Mouse (Mus musculus) effector memory CD4-positive, alpha-beta T cell, adult 5 months (primary cell): ENCODE results near the gene Gfi1. TPM values are rescaled to one million over a fixed set of nuclear protein-coding genes. Genes with fewer than 3 reads are reported as not detected.

ENCODE experiments used
- polyA plus RNA-seq: library from polyadenylated mRNA; unstranded; fragments of 100-300 nt; shearing (Covaris generic); gene quantifications from one replicate; pipeline ENCODE4 v1.2.1, GENCODE M21; 2017

Gene Gfi1
- 30.0 TPM for polyA plus RNA-seq

GRCm38 (mm10) chr5:107725435-107726261, at the start of gene Gfi1:
Gene Gfi1, minus strand, starts transcription at chr5:107726036.

Other genes starting within 250 kb of the Gfi1 start
- gene Gm42669, start 218.4 kb downstream of the Gfi1 start, polyA plus RNA-seq = 0.32 TPM
- gene 1700028K03Rik, start 191.3 kb downstream of the Gfi1 start, polyA plus RNA-seq = 0.09 TPM
- gene Rpap2, start 128.7 kb downstream of the Gfi1 start, polyA plus RNA-seq = 19.2 TPM
- 15.2 TPM for gene Glmn, start 128.1 kb downstream of the Gfi1 start, polyA plus RNA-seq
- not detected for gene Ube2d2b, start 104.1 kb upstream of the Gfi1 start, polyA plus RNA-seq
- 3.9 TPM for gene Evi5, start 149.1 kb upstream of the Gfi1 start, polyA plus RNA-seq
- 23.5 TPM for gene Rpl5, start 174.5 kb upstream of the Gfi1 start, polyA plus RNA-seq